Mouse (Mus musculus): ENCODE results near the gene Gm21913. TPM values are rescaled to one million over a fixed set of nuclear protein-coding genes. Genes with fewer than 3 reads are reported as not detected.
"Not testable (repeated sequence)": the region's sequence is repeated elsewhere in the genome, so short reads cannot be mapped to it uniquely, and the experiment has no call there.

The Gm21913 gene
- polyA plus RNA-seq (2012; ENCODE audit: insufficient read depth, insufficient read length, missing spikeins) = not detected in 2 replicates

- not testable (repeated sequence) for H3K4me3 ChIP-seq (ENCODE audit: insufficient read depth, low read length); H3K27ac ChIP-seq (ENCODE audit: insufficient read depth, low read depth, low read length); H3K4me1 ChIP-seq (ENCODE audit: control insufficient read depth, insufficient read depth, low read length)
Measured at GRCm38 (mm10) chrY:74623596-74623995, at the start of gene Gm21913. Gene Gm21913, plus strand, starts transcription at chrY:74623896.

Other genes with a start within 250 kb of the Gm21913 start
- gene Gm29110, start 153.4 kb upstream of the Gm21913 start, polyA plus RNA-seq (2012; ENCODE audit: insufficient read depth, insufficient read length, missing spikeins) = not detected in 2 replicates